Mouse (Mus musculus): Measurements from ENCODE around the gene Ptprh.

Gene Ptprh

GRCm38 (mm10) chr7:4521231-4522003 lies 82.4 kb downstream of the Ptprh start:
- CTCF ChIA-PET, result interaction anchor here in 3 of 4 experiments (0.7 to 10.9 kb wide), 7 partner anchors 8 to 94 kb away, joined by 4 to 219 read pairs (median 13); partner anchors contain the start of genes Ppp1r12c (in 1 of the 3) and Tnnt1 (in 1 of the 3)

DNA sequence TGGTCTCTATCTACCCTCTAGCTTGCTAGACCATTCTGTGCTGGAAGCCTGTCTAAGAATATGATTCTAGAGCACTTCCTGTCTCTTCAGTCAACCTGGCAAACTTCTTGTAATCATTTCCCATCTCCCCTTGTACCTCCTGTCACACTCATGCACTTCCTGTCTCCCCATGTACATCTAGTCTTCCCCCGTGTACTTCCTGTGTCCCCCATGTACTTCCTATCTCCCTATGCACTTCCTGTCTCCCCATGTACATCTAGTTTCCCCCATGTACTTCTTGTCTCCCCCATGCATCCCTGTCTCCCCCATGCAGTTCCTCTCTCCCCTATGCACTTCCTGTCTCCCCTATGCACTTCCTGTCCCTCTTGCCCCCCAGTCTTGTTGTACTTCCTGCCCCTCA lies 85.4 kb downstream of the Ptprh start:
- POLR2A ChIA-PET, result no interaction called here

More at GRCm38 (mm10) chr7:4521231-4522003, 82.4 kb downstream of the Ptprh start:
- POLR2A ChIA-PET, result interaction anchor here in 3 of 4 experiments (0.6 to 6.0 kb wide), 20 partner anchors 8 to 828 kb away, joined by 3 to 46 read pairs (median 4); partner anchors contain the start of genes Ppp1r12c (in 2 of the 3), Dnaaf3 (in 1 of the 3), Leng8 (in 1 of the 3) and Mboat7 (in 1 of the 3)

DNA sequence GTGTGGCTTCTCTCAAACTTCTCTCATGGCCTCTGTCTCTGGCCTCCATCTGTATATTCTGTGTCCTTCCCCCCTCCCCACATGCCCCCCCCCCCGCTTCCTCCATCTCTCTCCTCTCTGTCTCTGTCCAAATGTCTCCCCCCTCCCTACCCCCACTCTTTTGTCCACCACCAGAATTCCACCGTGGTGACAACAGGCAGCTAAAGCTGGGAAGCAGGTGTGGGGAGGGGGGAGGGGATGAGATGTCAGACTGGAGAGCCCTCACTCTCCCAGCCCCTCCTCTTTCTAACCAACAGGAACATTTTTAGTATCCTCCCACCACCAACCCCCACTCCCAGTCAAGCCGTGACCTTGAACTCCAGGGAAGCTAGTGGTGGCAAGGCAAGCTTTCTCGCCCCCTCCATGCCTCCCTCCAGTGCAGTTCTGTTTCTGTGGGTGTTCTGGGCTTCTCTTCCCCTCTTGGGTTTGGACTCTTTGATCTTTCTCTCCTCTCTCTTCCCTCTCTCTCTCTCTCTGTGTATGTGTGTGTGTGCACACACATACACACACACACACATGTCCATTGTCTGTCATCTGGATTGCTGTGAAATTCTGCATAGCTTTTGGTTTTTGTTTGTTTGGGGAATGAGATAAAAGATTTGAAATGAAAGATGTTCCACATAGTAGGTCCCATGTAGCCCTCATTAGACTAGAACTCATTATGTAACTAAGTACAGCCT lies 87.3 kb downstream of the Ptprh start, which contains the start of gene Tnnt1:
Gene Tnnt1 (minus strand): TSS at position 51 of the 719 bp plus-strand sequence.
- CTCF ChIA-PET, result interaction anchor here (0.5 to 10.7 kb wide), 16 partner anchors 7 to 829 kb away, joined by 3 to 219 read pairs (median 4); partner anchors contain the start of genes Gm44973 (in 1 of the 4), Ppp1r12c (in 1 of the 4) and Tnni3 (in 1 of the 4)
- POLR2A ChIA-PET, result interaction anchor here in 3 of 4 experiments (0.6 to 2.6 kb wide), 24 partner anchors 8 to 899 kb away, joined by 3 to 15 read pairs (median 4); partner anchors contain the start of genes Ube2s (in 2 of the 3), Cnot3 (in 1 of the 3), Cox6b2 (in 1 of the 3) and Dnaaf3 (in 1 of the 3)

More for the DNA sequence above, 85.4 kb downstream of the Ptprh start:
- CTCF ChIA-PET, result interaction anchor here in 1 of 4 experiments (10.9 kb wide), 1 partner anchor 7 kb away, joined by 219 read pairs; the partner anchor contains the start of gene Tnnt1

DNA sequence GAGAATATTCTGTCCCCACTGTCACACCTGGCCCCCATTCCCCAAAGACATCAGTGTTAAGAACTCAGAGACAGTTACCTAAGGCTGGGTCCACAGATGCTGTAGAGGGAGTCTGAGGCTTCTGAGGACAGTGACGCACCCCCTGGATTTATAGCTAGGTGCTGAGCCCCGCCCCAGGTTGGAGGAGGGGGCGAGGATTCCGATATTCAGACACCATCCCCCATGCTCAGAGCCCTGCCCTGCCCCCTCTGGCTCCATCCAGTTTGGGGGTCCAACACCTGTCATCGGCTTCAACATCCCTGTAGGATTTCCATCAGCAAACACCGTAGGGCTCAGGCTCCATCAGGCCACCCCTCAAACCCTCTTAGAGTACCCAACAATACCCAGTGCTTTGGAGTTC lies 88.0 kb downstream of the Ptprh start:
- CTCF ChIA-PET, result interaction anchor here (0.5 to 10.7 kb wide), 13 partner anchors 8 to 829 kb away, joined by 3 to 219 read pairs (median 4); partner anchors contain the start of genes Leng8 (in 1 of the 4), Ppp1r12c (in 1 of the 4) and Tnni3 (in 1 of the 4)
- POLR2A ChIA-PET, result interaction anchor here in 3 of 4 experiments (0.6 to 2.6 kb wide), 17 partner anchors 8 to 899 kb away, joined by 3 to 15 read pairs (median 5); partner anchors contain the start of genes Cnot3 (in 1 of the 3), Cox6b2 (in 1 of the 3), Dnaaf3 (in 1 of the 3) and Ndufa3 (in 1 of the 3)

GRCm38 (mm10) chr7:4513829-4514712 lies 89.8 kb downstream of the Ptprh start:
- ChIA-PET CTCF (interaction anchor here (0.5 to 10.7 kb wide), 42 partner anchors 7 to 869 kb away, joined by 3 to 219 read pairs (median 4); partner anchors contain the start of genes Tnni3 (in 4 of the 4) and Ppp1r12c (in 3 of the 4)), POLR2A (interaction anchor here (0.6 to 2.9 kb wide), 16 partner anchors 9 to 459 kb away, joined by 3 to 18 read pairs (median 5); partner anchors contain the start of genes Ppp1r12c (in 3 of the 4), Tnni3 (in 3 of the 4), Leng8 (in 1 of the 4) and Ube2s (in 1 of the 4))

DNA sequence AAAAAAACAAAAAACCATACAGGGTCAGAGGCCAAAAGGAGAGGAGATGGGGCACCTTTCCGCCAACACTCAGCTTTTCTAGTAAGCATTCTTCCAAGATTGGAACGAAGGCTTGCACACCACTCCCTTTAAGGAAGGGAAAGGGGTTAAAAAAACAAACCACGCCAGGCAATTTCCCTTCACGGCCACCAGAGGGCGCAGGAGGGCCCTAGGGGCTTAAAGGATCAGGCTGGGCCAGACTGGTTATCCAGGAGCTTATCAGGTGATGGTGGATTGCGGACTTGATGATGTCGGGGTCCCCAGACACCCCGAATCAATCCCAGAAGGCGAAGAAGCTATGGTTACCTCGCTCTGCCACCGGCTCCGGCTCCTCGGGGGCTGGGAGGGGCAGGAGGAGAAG lies 90.6 kb downstream of the Ptprh start:
- CTCF ChIA-PET, result interaction anchor here (0.5 to 10.7 kb wide), 46 partner anchors 8 to 1079 kb away, joined by 3 to 219 read pairs (median 4); partner anchors contain the start of genes Tnni3 (in 4 of the 4) and Ppp1r12c (in 3 of the 4)
- POLR2A ChIA-PET, result interaction anchor here (0.6 to 2.9 kb wide), 20 partner anchors 9 to 460 kb away, joined by 3 to 18 read pairs (median 4); partner anchors contain the start of genes Ppp1r12c (in 3 of the 4), Tnni3 (in 3 of the 4), Leng8 (in 1 of the 4) and Ube2s (in 1 of the 4)

GRCm38 (mm10) chr7:4511489-4512224 lies 92.2 kb downstream of the Ptprh start:
- ChIA-PET POLR2A (interaction anchor here in 3 of 4 experiments (0.6 to 4.2 kb wide), 5 partner anchors 9 to 801 kb away, joined by 3 to 42 read pairs (median 4); partner anchors contain the start of genes Tnni3 (in 2 of the 3), Fiz1 (in 1 of the 3) and Zfp524 (in 1 of the 3)), CTCF (interaction anchor here in 3 of 4 experiments (0.5 to 10.7 kb wide), 6 partner anchors 10 to 1967 kb away, joined by 3 to 219 read pairs (median 4); partner anchors contain the start of genes Tnni3 (in 3 of the 3) and Ppp1r12c (in 1 of the 3))

- POLR2A ChIA-PET, result interaction anchor here in 3 of 4 experiments (0.5 to 4.2 kb wide), 43 partner anchors 8 to 865 kb away, joined by 3 to 42 read pairs (median 4); partner anchors contain the start of genes Ppp1r12c (in 3 of the 3), Tnni3 (in 3 of the 3), Cox6b2 (in 2 of the 3) and Dnaaf3 (in 2 of the 3)
- CTCF ChIA-PET, result interaction anchor here (0.6 to 10.7 kb wide), 55 partner anchors 8 to 865 kb away, joined by 3 to 219 read pairs (median 4); partner anchors contain the start of genes Ppp1r12c (in 4 of the 4), Tnni3 (in 4 of the 4), Dnaaf3 (in 2 of the 4) and Cnot3 (in 1 of the 4)
These were observed 93.8 kb downstream of the Ptprh start for GRCm38 (mm10) chr7:4509863-4510608.

- CTCF ChIA-PET, result interaction anchor here (0.5 to 10.7 kb wide), 51 partner anchors 8 to 1767 kb away, joined by 3 to 219 read pairs (median 5); partner anchors contain the start of genes Tnni3 (in 4 of the 4), Tnnt1 (in 2 of the 4), Cnot3 (in 1 of the 4) and Cox6b2 (in 1 of the 4)
These were observed 95.1 kb downstream of the Ptprh start for GRCm38 (mm10) chr7:4508739-4509116.

DNA sequence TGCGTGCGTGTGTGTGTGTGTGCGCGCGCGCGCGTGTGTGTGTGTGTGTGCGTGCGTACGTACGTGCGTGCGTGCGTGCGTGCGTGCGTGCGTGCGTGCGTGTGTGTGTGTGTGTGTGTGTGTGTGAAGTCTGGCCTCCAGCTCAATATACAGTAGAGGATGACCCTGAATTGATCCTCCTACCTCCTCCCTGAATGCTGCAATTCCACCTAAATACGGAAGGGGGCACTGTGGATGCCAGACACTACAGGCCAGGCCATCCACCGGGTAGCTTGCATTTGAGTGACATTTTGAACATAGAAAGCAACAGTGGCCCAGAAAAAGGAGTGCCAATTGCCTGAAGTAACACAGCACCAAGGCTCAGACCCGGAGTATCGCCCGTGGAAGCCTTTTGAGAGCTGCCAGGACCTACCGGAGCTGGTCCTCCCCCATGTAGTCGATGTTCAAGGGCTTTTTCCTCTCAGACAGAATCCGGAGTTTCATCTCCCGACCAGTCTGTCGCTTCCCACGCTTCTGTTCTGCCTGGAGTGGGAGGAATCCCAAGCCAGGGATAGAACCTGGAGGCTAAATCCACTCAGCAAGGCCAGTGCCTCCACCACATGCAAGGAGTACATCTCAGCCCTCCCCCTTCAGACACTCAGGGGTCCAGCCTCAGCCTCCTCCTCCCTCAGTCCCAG lies 95.6 kb downstream of the Ptprh start:
- ChIA-PET CTCF (interaction anchor here (0.5 to 10.7 kb wide), 49 partner anchors 8 to 1767 kb away, joined by 3 to 219 read pairs (median 4); partner anchors contain the start of genes Tnni3 (in 3 of the 4), Tnnt1 (in 2 of the 4), Cnot3 (in 1 of the 4) and Cox6b2 (in 1 of the 4)), POLR2A (interaction anchor here in 3 of 4 experiments (0.6 to 4.2 kb wide), 24 partner anchors 8 to 846 kb away, joined by 3 to 42 read pairs (median 4); partner anchors contain the start of genes Tnni3 (in 2 of the 3), Tnnt1 (in 2 of the 3), Ube2s (in 2 of the 3) and Cox6b2 (in 1 of the 3))

More at GRCm38 (mm10) chr7:4508739-4509116, 95.1 kb downstream of the Ptprh start:
- POLR2A ChIA-PET, result interaction anchor here in 3 of 4 experiments (0.6 to 4.2 kb wide), 28 partner anchors 8 to 864 kb away, joined by 3 to 42 read pairs (median 4); partner anchors contain the start of genes Tnni3 (in 2 of the 3), Cnot3 (in 1 of the 3), Cox6b2 (in 1 of the 3) and Dnaaf3 (in 1 of the 3)

DNA sequence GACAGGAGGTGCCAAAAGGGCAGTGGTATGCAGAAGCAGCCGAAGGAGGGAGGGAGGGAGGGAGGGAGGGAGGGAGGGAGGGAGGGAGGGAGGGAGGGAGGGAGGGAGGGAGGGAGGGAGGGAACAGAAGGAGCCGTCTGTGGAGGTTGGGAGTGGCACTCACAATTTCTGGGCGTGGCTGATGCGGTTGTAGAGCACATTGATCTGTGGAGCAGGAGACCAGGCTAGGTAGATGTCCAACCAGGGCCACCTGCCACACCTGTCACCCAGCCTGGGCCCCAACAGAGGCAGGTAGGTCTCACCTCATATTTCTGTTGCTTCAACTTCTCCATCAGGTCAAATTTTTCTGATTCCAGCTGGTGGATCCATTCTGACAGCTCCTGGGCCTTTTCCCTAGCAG lies 96.6 kb downstream of the Ptprh start:
- CTCF ChIA-PET, result interaction anchor here in 2 of 4 experiments (1.9 to 10.7 kb wide), 4 partner anchors 9 to 17 kb away, joined by 7 to 219 read pairs (median 16); partner anchors contain the start of genes Tnnt1 (in 2 of the 2) and Tnni3 (in 1 of the 2)
- POLR2A ChIA-PET, result interaction anchor here in 3 of 4 experiments (0.6 to 4.2 kb wide), 7 partner anchors 9 to 800 kb away, joined by 3 to 42 read pairs (median 5); partner anchors contain the start of genes Dnaaf3 (in 1 of the 3), Tnni3 (in 1 of the 3), Tnnt1 (in 1 of the 3) and Ube2s (in 1 of the 3)

DNA sequence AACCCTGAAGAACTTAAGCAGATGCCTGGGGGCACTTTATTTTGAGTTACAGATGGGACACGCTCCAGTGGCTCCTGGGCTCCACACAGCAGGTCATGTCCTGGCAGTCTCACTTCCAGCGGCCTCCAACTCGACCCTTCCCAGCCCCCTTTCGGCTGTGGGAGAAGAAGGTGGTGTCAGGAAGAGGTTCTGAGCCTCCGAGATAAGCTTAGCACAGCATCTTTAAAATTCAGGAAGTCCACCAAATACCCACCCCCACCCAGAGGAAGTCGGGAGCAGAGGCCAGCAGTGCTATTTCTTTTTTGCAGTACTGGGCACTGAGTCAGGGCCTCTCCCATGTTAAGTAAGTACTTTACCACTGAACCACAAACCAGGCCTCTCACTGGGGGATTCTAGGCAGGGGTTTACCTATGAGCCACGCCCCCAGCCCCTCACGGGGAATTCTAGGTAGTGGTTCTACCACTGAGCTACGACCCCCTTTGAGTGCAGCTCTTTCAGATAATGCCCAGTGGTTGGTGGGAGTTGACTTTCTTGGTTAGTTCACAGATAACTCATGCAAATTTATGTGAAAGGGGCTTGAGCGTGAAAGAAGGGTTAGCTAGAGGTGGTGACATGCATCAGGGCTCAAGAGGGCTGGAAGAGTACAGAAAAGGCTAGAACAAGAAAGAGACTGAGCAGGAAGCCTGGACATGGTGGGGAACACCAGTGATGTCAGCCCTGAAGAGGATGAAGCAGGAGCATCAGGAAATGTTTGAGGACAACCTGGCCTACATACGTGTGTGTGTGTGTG lies 99.0 kb downstream of the Ptprh start:
- ChIA-PET CTCF (interaction anchor here in 1 of 4 experiments (0.7 to 1.6 kb wide), 2 partner anchors 9 to 15 kb away, joined by 3 read pairs; no protein-coding TSS in a partner anchor), POLR2A (interaction anchor here in 3 of 4 experiments (0.7 to 1.4 kb wide), 4 partner anchors 11 to 813 kb away, joined by 3 to 9 read pairs (median 7); partner anchors contain the start of genes Fiz1 (in 1 of the 3) and Zfp524 (in 1 of the 3))

All from embryonic stem cell, embryonic (primary cell).